Mouse (Mus musculus): ENCODE results near the gene Rnf24.
"Not testable (repeated sequence)": the region's sequence is repeated elsewhere in the genome, so short reads cannot be mapped to it uniquely, and the experiment has no call there.

The Rnf24 gene

GRCm38 (mm10) chr2:131337602-131338001 is 15.1 kb downstream of the Rnf24 start:
- no peak for DNase-seq (ENCODE audit: low read depth, low spot score)

GRCm38 (mm10) chr2:131330548-131330947 is 22.1 kb downstream of the Rnf24 start:
- no peak for DNase-seq (ENCODE audit: low read depth, low spot score)

DNA sequence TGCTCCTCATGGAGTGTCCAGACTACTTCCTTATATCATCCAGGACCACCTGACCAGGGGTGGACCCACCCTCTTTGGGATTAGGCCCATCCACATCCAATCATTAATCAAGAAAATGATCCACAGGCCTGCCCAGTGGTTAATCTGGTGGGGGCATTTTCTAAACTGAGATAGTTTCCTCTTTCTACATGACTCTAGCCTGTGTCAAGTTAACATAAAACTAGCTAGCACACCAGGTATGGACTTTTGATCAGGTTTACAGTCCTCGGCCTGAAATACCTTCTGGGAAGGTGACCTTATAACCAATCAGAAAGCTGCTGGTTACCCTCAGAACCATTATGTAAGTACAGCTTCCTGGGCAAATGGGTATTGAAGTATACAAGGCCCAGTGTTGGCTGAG is 23.7 kb downstream of the Rnf24 start:
- no peak for DNase-seq (ENCODE audit: low read depth, low spot score)

- no peak for DNase-seq (ENCODE audit: low read depth, low spot score)
These were observed 26.6 kb downstream of the Rnf24 start for GRCm38 (mm10) chr2:131326044-131326443.

DNA sequence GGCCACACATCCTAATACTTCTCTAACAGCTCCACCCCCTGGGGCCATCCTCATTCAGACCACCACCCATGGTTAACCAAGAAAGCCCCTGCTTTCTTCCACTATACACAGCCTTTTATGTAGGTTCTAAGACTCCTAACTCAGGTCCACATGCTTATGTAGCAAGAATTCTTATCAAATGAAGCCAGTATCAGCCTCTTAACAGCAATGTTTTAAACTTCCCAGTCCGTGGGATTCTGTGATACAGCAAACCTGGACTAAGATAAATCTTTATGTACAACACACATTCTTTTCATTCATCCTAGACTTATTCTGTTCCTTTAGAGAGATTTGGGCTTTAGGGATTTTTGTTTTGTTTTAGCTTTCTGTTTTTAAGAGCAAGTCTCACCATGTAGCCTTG is 29.0 kb downstream of the Rnf24 start:
- no peak for DNase-seq (ENCODE audit: low read depth, low spot score)

GRCm38 (mm10) chr2:131321192-131321591 is 31.5 kb downstream of the Rnf24 start:
- DNase-seq (ENCODE audit: low read depth, low spot score) = not testable (repeated sequence)

GRCm38 (mm10) chr2:131319401-131319800 is 33.3 kb downstream of the Rnf24 start:
- no peak for DNase-seq (ENCODE audit: low read depth, low spot score)

DNA sequence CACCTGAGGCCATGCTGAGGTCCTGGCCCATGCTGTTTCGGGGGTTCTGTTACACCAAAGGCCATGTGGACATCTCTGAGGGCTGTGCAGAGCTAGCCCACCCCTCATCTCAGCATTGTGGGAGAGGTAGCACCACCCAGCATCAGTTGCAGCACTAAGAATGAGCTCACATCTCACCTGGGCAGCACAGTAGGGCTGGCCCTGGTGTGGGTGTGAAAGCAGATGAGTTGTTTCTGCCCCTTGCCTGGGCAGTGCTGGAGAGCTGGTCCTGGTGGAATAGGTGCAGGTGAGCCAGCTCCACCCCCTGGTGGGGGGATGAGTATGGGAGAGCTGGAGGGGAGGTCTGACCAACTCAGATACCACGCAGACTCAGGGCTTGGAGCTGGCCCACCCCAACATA is 36.5 kb downstream of the Rnf24 start:
- no peak for DNase-seq (ENCODE audit: low read depth, low spot score)

DNA sequence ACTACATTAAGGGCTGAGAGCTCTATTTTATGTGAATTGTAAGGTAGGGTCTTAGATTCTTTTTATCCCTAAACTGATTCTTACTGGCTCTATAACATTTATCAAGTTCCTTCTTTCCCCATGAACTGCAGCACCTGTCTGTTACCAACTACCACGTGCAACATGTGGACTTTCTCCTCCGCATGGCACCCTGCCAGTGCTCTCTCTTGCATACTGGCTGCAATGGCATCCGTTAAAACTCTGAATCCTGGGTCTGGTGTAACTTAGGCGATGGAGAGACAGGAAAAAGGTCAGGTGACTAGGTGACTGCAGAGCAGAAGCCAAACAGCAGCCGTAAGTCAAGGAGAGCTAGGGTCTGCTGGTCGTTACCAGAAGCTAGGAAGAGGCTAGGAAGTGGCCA is 43.4 kb downstream of the Rnf24 start:
- DNase-seq (ENCODE audit: low read depth, low spot score) = no peak

GRCm38 (mm10) chr2:131307822-131308221 is 44.9 kb downstream of the Rnf24 start:
- DNase-seq (ENCODE audit: low read depth, low spot score) = no peak

- no peak for DNase-seq (ENCODE audit: low read depth, low spot score)
These were observed 45.3 kb downstream of the Rnf24 start for GRCm38 (mm10) chr2:131307391-131307790.

- not testable (repeated sequence) for DNase-seq (ENCODE audit: low read depth, low spot score)
These were observed 47.5 kb downstream of the Rnf24 start for GRCm38 (mm10) chr2:131305226-131305625.

DNA sequence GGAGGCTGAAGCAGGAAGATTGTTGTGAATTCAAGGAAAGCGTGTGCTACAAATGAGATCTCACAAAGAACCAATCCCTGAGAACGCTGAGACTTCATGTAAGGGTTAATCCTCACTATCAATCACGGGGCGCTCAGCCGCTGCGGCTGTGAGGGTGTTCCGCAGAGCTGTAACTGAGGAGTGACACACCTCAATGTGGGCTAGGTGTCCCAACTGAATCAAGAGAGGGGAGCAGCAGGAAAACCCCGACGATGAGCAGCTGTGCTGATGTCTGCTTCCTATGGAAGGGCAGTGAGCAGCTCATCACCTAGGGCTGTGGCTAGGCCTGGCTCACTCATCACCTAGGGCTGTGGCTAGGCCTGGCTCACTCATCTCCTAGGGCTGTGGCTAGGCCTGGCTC is 48.2 kb downstream of the Rnf24 start:
- DNase-seq (ENCODE audit: low read depth, low spot score) = no peak

GRCm38 (mm10) chr2:131301635-131302034 is 51.1 kb downstream of the Rnf24 start:
- no peak for DNase-seq (ENCODE audit: low read depth, low spot score)

DNA sequence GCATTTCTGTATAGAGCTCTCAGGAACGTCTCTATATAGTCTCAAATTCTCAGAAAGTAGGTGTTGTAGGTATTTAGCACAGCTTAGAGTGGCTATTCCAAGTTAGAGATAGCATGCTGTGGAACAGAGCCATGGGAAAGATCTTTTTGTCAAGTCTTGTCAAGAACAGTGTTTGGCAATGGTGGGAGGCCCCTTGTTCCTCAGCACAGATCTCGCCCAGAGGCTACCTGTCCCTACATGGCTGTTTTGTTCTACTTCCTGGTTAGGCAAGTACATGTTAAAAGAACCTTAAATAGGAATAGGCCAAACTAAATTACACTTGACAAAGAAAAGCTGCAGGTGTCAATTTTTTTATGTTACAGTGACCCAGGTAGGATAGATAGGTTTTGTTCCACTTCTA is 52.2 kb downstream of the Rnf24 start:
- no peak for DNase-seq (ENCODE audit: low read depth, low spot score)

DNA sequence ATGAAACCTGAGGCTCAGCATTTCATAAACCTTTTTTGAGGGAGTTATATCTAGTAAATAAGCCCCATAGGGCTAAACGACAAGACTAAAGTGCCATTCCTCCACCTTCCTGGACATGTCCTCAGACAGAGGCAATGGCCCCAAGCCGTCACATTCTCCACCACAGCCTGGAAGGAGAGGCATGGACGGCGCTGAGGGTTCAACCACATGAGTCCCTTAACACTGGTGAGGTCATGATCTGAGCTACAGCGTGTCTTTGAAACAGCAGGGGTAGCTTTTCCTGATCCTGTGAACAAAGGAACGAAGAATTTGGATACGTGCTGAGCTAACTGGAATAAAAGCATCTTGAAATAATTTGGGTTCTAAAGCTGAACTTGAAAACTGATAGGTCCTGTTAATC is 54.0 kb downstream of the Rnf24 start:
- not testable (repeated sequence) for DNase-seq (ENCODE audit: low read depth, low spot score)

GRCm38 (mm10) chr2:131296746-131297261 is 55.9 kb downstream of the Rnf24 start:
- no peak for DNase-seq (ENCODE audit: low read depth, low spot score)

DNA sequence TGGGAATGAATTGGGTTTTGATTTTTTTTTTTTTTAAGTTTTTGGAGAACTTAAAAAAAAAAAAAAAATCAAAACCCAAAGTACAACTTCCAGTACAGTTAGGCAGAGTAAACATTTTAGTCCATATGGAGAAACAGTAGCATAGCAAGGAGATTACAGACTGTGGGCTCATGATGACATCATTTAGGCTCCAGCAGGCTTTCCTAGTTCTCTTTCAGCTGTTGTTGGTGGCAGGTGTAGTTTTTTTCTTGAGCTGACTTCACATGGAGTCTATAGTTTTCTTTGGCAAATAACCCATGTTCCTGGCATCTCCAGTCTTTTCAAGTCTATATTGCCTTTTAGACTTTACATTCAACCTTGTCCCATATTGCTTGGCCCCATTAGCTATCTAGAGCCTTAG is 62.0 kb downstream of the Rnf24 start:
- DNase-seq (ENCODE audit: low read depth, low spot score) = no peak

DNA sequence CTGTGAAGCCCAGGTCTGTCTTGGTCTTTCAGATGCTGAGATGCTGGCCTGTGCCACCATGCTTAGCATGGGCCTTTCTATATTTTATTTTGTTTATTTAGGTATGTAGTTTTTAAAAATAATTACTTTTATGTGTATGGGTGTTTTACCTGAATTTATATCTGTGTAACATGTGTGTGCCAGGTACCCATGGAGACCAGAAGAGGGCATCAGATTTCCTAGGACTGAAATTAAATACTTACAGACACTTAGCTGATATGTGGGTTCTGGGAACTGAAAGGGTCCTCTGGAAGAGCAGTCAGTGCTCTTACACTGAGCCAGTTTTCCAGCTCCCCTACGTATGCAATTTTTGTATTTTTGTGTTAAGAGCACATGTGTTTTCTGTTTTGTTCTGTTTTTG is 66.4 kb downstream of the Rnf24 start:
- DNase-seq (ENCODE audit: low read depth, low spot score) = no peak

GRCm38 (mm10) chr2:131281596-131281995 is 71.1 kb downstream of the Rnf24 start:
- DNase-seq (ENCODE audit: low read depth, low spot score) = no peak

GRCm38 (mm10) chr2:131276722-131277121 is 76.0 kb downstream of the Rnf24 start:
- DNase-seq (ENCODE audit: low read depth, low spot score) = no peak

GRCm38 (mm10) chr2:131275493-131275892 is 77.2 kb downstream of the Rnf24 start:
- DNase-seq (ENCODE audit: low read depth, low spot score) = no peak

DNA sequence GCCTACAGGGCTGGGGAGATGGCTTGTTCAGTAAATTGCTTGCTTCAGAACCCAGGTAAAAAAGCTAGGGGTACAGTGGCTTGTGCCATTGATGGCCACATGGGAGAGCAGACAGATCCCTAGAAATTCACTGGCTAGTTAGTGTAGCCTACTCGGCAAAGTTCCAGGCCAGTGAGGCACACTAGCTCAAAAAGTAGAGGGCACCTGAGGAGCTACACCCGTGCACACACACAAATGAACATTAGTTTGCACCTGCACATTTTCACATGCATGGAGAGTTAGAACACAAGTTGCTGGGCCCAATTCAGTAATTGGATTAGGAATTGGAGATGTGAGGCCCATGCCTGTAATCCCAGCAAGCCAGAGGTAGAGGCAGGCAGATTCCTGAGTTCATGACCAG is 87.6 kb downstream of the Rnf24 start:
- DNase-seq (ENCODE audit: low read depth, low spot score) = no peak

DNA sequence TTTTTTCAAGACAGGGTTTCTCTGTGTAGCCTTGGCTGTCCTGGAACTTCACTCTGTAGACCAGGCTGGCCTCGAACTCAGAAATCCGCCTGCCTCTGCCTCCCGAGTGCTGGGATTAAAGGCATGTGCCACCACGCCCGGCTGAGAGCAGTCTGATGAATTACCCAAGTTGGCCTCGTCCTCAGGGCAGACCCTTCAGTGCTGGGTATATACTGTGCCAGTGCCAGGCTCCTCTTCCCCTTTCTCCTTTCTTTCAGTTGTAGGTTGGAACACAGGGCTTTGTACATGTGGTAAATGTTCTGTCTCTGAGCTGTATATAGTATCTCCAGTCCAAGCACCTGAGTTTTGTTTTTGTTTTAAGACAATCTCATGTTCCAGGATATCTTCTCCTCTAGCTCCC is 88.7 kb downstream of the Rnf24 start:
- no peak for DNase-seq (ENCODE audit: low read depth, low spot score)

Measured in embryo, embryonic 11.5 days (tissue).